Mouse (Mus musculus) urinary bladder, postnatal 36 days (tissue): Measurements from ENCODE around the gene Vmn1r203.
"Not testable (repeated sequence)": the region's sequence is repeated elsewhere in the genome, so short reads cannot be mapped to it uniquely, and the experiment has no call there.

ENCODE experiments used
- DNase-seq, 2 experiments: peaks; one replicate each; pipeline ENCODE4 v3.0.0; 2022; ENCODE audit warnings: low spot score in 2 of 2, mixed read lengths in 1 of 2

Gene Vmn1r203

GRCm38 (mm10) chr13:22517814-22518213 lies at the start of gene Vmn1r203:
TSS of gene Vmn1r203 (plus strand) at chr13:22518114.
- no peak for DNase-seq

- DNase-seq, result no peak
Measured at GRCm38 (mm10) chr13:22471623-22472022, 46.3 kb upstream of the Vmn1r203 start, which contains the start of gene Vmn1r201. TSS of gene Vmn1r201 (plus strand) at chr13:22471923.

- DNase-seq, result no peak
Measured at GRCm38 (mm10) chr13:22502431-22502830, 15.5 kb upstream of the Vmn1r203 start.

GRCm38 (mm10) chr13:22505281-22505680 lies 12.6 kb upstream of the Vmn1r203 start, which contains the start of gene Vmn1r202:
TSS of gene Vmn1r202 (minus strand) at chr13:22505381.
- no peak for DNase-seq

GRCm38 (mm10) chr13:22552898-22553297 lies 35.0 kb downstream of the Vmn1r203 start, which contains the start of gene Vmn1r204:
TSS of gene Vmn1r204 (plus strand) at chr13:22553198.
- not testable (repeated sequence) for DNase-seq

DNA sequence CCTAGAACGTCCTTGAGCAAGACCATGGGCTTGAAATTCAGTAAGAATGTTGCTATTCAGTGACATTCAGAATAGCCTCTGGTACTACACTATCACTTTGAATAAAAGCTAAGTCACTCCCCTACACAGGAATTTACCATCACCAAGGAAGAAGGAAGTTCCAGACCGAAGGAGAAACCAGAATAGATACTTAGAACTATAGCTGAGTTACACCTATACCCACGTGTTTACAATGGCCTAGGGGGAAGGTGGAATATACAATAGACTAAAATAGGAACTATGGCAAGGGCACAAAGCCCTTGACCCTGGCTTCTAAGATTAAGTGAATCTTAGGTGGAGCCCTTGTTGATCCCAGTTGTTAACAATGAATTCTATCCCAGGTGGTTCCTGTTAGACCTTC lies 57.0 kb downstream of the Vmn1r203 start:
- DNase-seq, result not testable (repeated sequence)
